Mouse (Mus musculus): Measurements from ENCODE around the gene Cdkal1. TPM values are rescaled to one million over a fixed set of nuclear protein-coding genes. Genes with fewer than 3 reads are reported as not detected.

Gene Cdkal1
- polyA plus RNA-seq, 1 experiment from 2014 or later, result 35.1 TPM

DNA sequence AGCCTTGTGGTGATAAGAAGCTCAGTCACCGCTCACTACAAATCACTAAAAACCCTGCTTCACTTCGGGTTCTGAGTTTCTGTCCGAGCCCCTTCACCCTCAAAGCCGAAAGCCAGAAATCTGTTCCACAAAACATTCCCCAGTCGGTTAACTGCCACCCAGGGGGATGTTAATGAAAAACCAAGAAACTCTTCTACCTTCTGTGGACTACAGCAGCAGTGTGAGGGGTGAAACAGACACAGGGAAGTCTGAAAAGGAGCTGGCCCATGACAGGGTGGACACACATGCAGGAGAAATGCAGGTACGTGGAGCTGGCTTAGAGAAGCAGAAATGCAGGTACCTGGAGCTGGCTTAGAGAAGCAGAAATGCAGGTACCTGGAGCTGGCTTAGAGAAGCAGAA is 166.6 kb downstream of the Cdkal1 start:
- Histone ChIP-seq H3K36me3 (ENCODE audit: control insufficient read depth, insufficient read depth, low read length) (no peaks in the 10 kb centered on the region), H3K27ac (ENCODE audit: low read depth, low read length) (no peak overlapping the region), H3K9me3 (ENCODE audit: control insufficient read depth, low read length) (no peaks in the 10 kb centered on the region), H3K27me3 (ENCODE audit: control insufficient read depth, insufficient read depth, low read length) (no peaks in the 10 kb centered on the region), H3K4me2 (no peak overlapping the region), H3K4me1 (ENCODE audit: control insufficient read depth, insufficient read depth, low read length) (no peaks in the 10 kb centered on the region), H3K9ac (ENCODE audit: low read length) (no peak overlapping the region), H3K4me3 (ENCODE audit: low read depth, low read length) (no peak overlapping the region)
- 86% methylated on average over 6 of the region's 6 CpGs for WGBS
- ATAC-seq (ENCODE audit: low FRiP score) (no peak), DNase-seq (ENCODE audit: low spot score, missing footprints) (no peak)

DNA sequence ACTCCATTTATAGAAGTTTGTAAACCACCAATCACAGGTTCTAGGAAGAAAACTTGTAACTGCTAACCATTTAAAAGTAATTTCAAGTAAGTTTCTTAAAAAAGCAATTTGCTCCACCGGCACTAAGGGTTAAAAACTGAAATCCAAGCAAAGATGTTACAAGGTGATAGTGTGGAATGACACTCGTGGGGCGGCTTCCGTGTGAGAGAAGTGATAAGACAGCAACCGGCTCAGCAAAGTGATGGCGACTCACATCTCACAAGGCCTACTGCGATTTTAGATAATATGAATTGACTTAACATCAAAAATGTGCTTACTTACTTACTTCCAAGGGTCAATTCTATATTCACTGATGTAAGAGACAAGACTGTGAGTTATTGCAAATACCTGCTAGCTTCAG is 167.6 kb downstream of the Cdkal1 start:
- H3K27ac ChIP-seq (ENCODE audit: low read depth, low read length), result no peak overlapping the region
- WGBS, result 92% methylated on average over 7 of the region's 7 CpGs
- H3K9me3 ChIP-seq (ENCODE audit: control insufficient read depth, low read length), result no peaks in the 10 kb centered on the region
- H3K36me3 ChIP-seq (ENCODE audit: control insufficient read depth, insufficient read depth, low read length), result no peaks in the 10 kb centered on the region
- no peaks in the 10 kb centered on the region for H3K27me3 ChIP-seq (ENCODE audit: control insufficient read depth, insufficient read depth, low read length)
- H3K4me2 ChIP-seq, result no peak overlapping the region
- ATAC-seq (ENCODE audit: low FRiP score) (no peak), DNase-seq (ENCODE audit: low spot score, missing footprints) (no peak)
- no peak overlapping the region for H3K9ac ChIP-seq (ENCODE audit: low read length)
- H3K4me3 ChIP-seq (ENCODE audit: low read depth, low read length), result no peak overlapping the region
- no peaks in the 10 kb centered on the region for H3K4me1 ChIP-seq (ENCODE audit: control insufficient read depth, insufficient read depth, low read length)

DNA sequence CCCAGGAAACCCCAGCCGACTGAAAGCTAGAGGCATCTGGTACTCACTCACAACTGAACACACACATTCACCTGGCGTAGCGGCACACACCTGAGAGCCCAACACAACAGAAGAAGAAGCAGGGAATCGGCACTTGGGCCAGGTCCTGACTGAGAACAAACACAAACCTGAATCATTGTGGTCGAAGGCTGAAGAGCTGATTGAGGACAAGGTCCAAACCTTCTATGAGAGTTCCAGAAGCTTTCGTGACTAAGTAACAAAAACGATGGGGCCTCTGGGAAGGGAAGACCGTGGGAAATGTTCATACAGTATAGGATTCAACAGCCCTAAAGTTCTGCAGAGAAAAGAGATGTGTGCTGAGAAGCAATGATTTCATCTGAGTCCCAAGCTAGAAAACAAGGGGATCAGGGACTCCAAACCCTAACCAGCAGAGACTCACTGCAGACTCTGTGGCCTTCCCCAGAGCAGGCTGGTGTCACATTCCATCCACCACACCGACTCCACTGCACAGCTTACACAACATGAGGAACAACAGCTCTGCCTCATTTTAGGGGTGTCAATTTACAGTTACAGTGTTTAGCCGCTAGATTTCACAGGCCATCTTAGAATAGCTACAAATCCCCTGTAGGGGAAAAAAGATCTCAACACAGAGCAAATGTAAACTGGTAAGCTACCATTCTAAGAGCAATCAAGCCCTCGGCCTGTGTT is 175.8 kb downstream of the Cdkal1 start:
- Histone ChIP-seq H3K9ac (ENCODE audit: low read length) (no peak overlapping the region), H3K4me2 (no peak overlapping the region), H3K36me3 (ENCODE audit: control insufficient read depth, insufficient read depth, low read length) (no peaks in the 10 kb centered on the region), H3K27me3 (ENCODE audit: control insufficient read depth, insufficient read depth, low read length) (no peaks in the 10 kb centered on the region), H3K4me3 (ENCODE audit: low read depth, low read length) (no peak overlapping the region), H3K27ac (ENCODE audit: low read depth, low read length) (no peak overlapping the region), H3K4me1 (ENCODE audit: control insufficient read depth, insufficient read depth, low read length) (no peaks in the 10 kb centered on the region), H3K9me3 (ENCODE audit: control insufficient read depth, low read length) (no peaks in the 10 kb centered on the region)
- WGBS, result 91% methylated on average over 11 of the region's 11 CpGs
- DNase-seq (ENCODE audit: low spot score, missing footprints) (no peak), ATAC-seq (ENCODE audit: low FRiP score) (no peak)

DNA sequence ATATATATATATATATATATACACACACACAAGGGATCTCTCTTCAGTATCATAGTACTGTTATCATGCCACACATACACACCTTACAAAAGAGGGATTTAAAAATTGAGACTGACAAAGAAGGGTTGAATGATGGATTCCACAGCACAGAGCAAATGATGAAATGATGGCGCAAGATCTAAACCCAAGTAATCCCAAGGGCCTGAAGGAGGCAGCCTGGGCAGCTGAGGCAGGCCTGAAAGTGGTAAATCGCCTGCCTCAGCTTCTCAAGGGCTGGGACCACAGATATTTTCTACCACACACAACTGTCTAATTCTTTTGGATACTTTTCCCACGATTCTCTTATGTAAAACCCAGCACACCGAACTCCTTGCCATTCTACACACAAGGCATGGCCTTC is 177.9 kb downstream of the Cdkal1 start:
- H3K36me3 ChIP-seq (ENCODE audit: control insufficient read depth, insufficient read depth, low read length), result no peaks in the 10 kb centered on the region
- no peak overlapping the region for H3K4me3 ChIP-seq (ENCODE audit: low read depth, low read length)
- ATAC-seq (ENCODE audit: low FRiP score) (no peak), DNase-seq (ENCODE audit: low spot score, missing footprints) (no peak)
- no peak overlapping the region for H3K4me2 ChIP-seq
- H3K27ac ChIP-seq (ENCODE audit: low read depth, low read length), result no peak overlapping the region
- WGBS, result 93% methylated on average over 4 of the region's 4 CpGs
- H3K9ac ChIP-seq (ENCODE audit: low read length), result no peak overlapping the region
- no peaks in the 10 kb centered on the region for H3K27me3 ChIP-seq (ENCODE audit: control insufficient read depth, insufficient read depth, low read length)
- no peaks in the 10 kb centered on the region for H3K9me3 ChIP-seq (ENCODE audit: control insufficient read depth, low read length)
- no peaks in the 10 kb centered on the region for H3K4me1 ChIP-seq (ENCODE audit: control insufficient read depth, insufficient read depth, low read length)

DNA sequence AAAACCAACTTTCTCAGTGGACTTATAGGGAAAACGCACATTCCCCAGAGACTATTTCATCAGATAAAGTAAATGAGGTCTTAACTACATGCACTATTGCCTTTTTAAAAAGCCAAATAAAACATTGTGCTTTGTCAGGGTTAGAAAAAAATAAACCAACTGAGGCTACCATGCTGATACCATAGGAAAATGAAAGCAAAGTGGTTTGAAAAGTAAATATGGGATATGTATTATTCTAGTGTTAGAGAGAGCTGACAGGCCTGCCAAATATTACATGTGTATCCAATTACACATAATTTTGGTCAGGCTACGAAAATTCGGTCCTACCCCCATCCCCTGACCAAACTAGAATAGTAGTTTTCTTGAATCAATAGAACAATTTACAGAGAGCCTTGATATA is 184.8 kb downstream of the Cdkal1 start:
- no peak for DNase-seq (ENCODE audit: low spot score, missing footprints)
- H3K4me3 ChIP-seq (ENCODE audit: low read depth, low read length), result no peak overlapping the region

DNA sequence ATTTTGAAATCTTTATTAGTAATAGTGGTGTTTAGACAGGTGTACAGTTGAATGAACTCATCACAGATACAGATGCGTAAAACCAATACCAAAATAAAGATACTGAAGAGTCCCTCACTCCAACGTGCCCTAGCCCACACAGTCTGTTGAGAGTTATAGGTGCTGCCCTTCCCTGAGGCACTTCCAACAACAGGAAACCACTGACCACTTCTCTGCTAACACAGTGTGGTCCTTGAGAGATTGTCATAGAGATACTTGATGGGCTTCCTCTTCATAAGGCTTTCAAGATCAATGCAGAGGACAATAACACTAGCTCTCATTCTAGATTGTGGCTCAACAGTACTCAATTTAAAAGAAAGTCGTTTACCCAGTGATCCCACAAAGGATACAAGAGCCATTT is 191.6 kb downstream of the Cdkal1 start:
- H3K9me3 ChIP-seq (ENCODE audit: control insufficient read depth, low read length), result no peaks in the 10 kb centered on the region
- no peak overlapping the region for H3K27ac ChIP-seq (ENCODE audit: low read depth, low read length)
- no peaks in the 10 kb centered on the region for H3K27me3 ChIP-seq (ENCODE audit: control insufficient read depth, insufficient read depth, low read length)
- 85% methylated on average over 3 of the region's 3 CpGs for WGBS
- H3K4me3 ChIP-seq (ENCODE audit: low read depth, low read length), result no peak overlapping the region
- no peaks in the 10 kb centered on the region for H3K36me3 ChIP-seq (ENCODE audit: control insufficient read depth, insufficient read depth, low read length)
- DNase-seq (ENCODE audit: low spot score, missing footprints) (no peak), ATAC-seq (ENCODE audit: low FRiP score) (no peak)
- H3K4me2 ChIP-seq, result no peak overlapping the region
- no peak overlapping the region for H3K9ac ChIP-seq (ENCODE audit: low read length)
- no peaks in the 10 kb centered on the region for H3K4me1 ChIP-seq (ENCODE audit: control insufficient read depth, insufficient read depth, low read length)

More for the DNA sequence above, 184.8 kb downstream of the Cdkal1 start:
- H3K9me3 ChIP-seq (ENCODE audit: control insufficient read depth, low read length), result no peaks in the 10 kb centered on the region
- H3K4me2 ChIP-seq, result no peak overlapping the region
- no peaks in the 10 kb centered on the region for H3K36me3 ChIP-seq (ENCODE audit: control insufficient read depth, insufficient read depth, low read length)
- ATAC-seq (ENCODE audit: low FRiP score), result no peak
- no peaks in the 10 kb centered on the region for H3K4me1 ChIP-seq (ENCODE audit: control insufficient read depth, insufficient read depth, low read length)
- no peaks in the 10 kb centered on the region for H3K27me3 ChIP-seq (ENCODE audit: control insufficient read depth, insufficient read depth, low read length)
- no peak overlapping the region for H3K27ac ChIP-seq (ENCODE audit: low read depth, low read length)
- WGBS, result 81% methylated on average over 3 of the region's 3 CpGs
- no peak overlapping the region for H3K9ac ChIP-seq (ENCODE audit: low read length)

DNA sequence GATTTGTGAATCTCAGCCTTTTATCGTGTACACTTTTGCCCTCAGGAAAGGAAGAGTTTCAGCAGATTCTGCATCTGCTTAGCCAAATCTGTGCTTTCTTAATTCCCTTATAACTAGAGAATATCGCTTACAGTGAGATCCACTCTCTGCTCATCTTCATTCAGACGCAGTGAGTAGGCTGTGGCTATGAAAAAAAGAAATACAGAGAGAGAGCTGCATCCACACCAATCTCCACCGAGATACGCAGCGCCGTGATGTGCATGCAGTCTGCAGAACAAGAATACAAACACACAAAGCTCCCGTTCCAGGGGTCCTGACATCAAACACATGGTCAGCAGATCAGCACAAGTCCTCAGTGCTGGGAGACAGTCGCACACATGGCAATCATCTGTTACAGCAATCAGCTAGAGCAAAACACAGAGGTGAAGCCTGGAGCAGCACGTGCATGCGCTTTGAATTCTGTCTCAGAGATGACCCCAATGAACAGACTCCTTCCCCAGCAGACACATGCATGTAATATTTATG is 199.6 kb downstream of the Cdkal1 start:
- DNase-seq (ENCODE audit: low spot score, missing footprints) (no peak), ATAC-seq (ENCODE audit: low FRiP score) (no peak)
- Histone ChIP-seq H3K4me1 (ENCODE audit: control insufficient read depth, insufficient read depth, low read length) (no peaks in the 10 kb centered on the region), H3K9me3 (ENCODE audit: control insufficient read depth, low read length) (no peaks in the 10 kb centered on the region), H3K9ac (ENCODE audit: low read length) (no peak overlapping the region), H3K4me2 (no peak overlapping the region), H3K36me3 (ENCODE audit: control insufficient read depth, insufficient read depth, low read length) (no peaks in the 10 kb centered on the region), H3K27me3 (ENCODE audit: control insufficient read depth, insufficient read depth, low read length) (no peaks in the 10 kb centered on the region), H3K4me3 (ENCODE audit: low read depth, low read length) (no peak overlapping the region), H3K27ac (ENCODE audit: low read depth, low read length) (no peak overlapping the region)
- WGBS, result 83% methylated on average over 11 of the region's 11 CpGs

DNA sequence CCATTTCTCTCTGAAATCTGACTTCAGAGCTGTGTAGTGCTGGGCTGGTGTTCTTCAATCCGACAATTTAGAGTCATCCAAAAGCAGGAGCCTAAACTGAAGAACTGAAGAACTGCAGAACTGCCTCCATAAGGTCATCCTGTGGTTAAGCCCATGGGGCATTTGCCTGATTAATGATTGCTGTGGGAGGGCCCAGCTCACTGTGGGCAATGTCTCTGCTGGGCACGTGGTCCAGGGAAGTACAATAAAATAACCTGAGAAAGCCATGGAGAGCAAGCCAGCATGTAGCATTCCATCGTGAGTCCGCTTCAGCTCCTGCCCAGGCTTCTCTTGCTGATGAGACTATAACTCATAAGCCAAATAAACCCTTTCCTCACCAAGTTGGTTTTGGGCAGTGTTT is 202.1 kb downstream of the Cdkal1 start:
- WGBS, result 94% methylated on average over 4 of the region's 4 CpGs
- ATAC-seq (ENCODE audit: low FRiP score), result no peak

DNA sequence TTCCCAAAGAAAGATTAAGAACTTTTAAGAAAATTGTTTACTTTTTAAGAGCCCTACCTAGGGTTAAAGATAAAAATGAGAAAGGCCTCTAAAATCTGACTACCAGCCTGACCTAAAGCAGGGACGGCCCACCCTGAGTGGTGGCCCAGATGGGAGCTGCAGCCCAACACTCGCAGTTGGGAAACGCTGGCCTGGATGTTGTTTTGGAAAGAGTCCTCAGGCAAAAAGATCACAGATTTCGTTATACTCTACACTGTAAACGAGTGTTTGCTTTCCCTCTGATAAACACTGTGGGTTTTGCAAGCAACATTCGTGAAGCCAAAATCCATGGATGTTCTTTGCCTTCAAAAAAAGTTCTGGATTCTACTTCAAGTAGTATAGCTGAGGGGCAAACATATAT is 202.7 kb downstream of the Cdkal1 start:
- H3K9me3 ChIP-seq (ENCODE audit: control insufficient read depth, low read length), result no peaks in the 10 kb centered on the region
- WGBS, result 90% methylated on average over 6 of the region's 6 CpGs
- no peak overlapping the region for H3K27ac ChIP-seq (ENCODE audit: low read depth, low read length)
- H3K4me3 ChIP-seq (ENCODE audit: low read depth, low read length), result no peak overlapping the region
- DNase-seq (ENCODE audit: low spot score, missing footprints) (peak; percentile 28), ATAC-seq (ENCODE audit: low FRiP score) (no peak)
- H3K4me1 ChIP-seq (ENCODE audit: control insufficient read depth, insufficient read depth, low read length), result no peaks in the 10 kb centered on the region
- no peak overlapping the region for H3K9ac ChIP-seq (ENCODE audit: low read length)
- no peaks in the 10 kb centered on the region for H3K36me3 ChIP-seq (ENCODE audit: control insufficient read depth, insufficient read depth, low read length)
- no peak overlapping the region for H3K4me2 ChIP-seq
- H3K27me3 ChIP-seq (ENCODE audit: control insufficient read depth, insufficient read depth, low read length), result no peaks in the 10 kb centered on the region

More for the DNA sequence above, 202.1 kb downstream of the Cdkal1 start:
- H3K27me3 ChIP-seq (ENCODE audit: control insufficient read depth, insufficient read depth, low read length), result no peaks in the 10 kb centered on the region
- DNase-seq (ENCODE audit: low spot score, missing footprints), result no peak
- no peaks in the 10 kb centered on the region for H3K4me1 ChIP-seq (ENCODE audit: control insufficient read depth, insufficient read depth, low read length)
- no peak overlapping the region for H3K4me3 ChIP-seq (ENCODE audit: low read depth, low read length)
- no peak overlapping the region for H3K27ac ChIP-seq (ENCODE audit: low read depth, low read length)
- H3K4me2 ChIP-seq, result no peak overlapping the region
- no peak overlapping the region for H3K9ac ChIP-seq (ENCODE audit: low read length)
- no peaks in the 10 kb centered on the region for H3K36me3 ChIP-seq (ENCODE audit: control insufficient read depth, insufficient read depth, low read length)
- no peaks in the 10 kb centered on the region for H3K9me3 ChIP-seq (ENCODE audit: control insufficient read depth, low read length)
